Mouse (Mus musculus) stomach, embryonic 15.5 days (tissue): ENCODE data around the gene Rhot1. TPM values are rescaled to one million over a fixed set of nuclear protein-coding genes. Genes with fewer than 3 reads are reported as not detected.
"Not testable (repeated sequence)": the region's sequence is repeated elsewhere in the genome, so short reads cannot be mapped to it uniquely, and the experiment has no call there.

ENCODE experiments used
- ATAC-seq: fragments of 200-750 bp; cut with Nextera tagmentation; 2 replicates; pipeline ENCODE4 v1.8.0; 2017; ENCODE audit warnings: low read depth, moderate number of reproducible peaks, moderate TSS enrichment; ENCODE audit not compliant: insufficient read depth, low FRiP score
- H3K27ac ChIP-seq: fragments of 300-500 bp; sonication (generic); 2 replicates; pipeline ENCODE4 v1.5.1; 2015; ENCODE audit warnings: mild to moderate bottlenecking, inconsistent platforms
- H3K27me3 ChIP-seq: fragments of 300-500 bp; sonication (generic); replicated peaks from 2 replicates; pipeline ENCODE4 v1.6.1; 2015; ENCODE audit warnings: inconsistent platforms
- H3K36me3 ChIP-seq: fragments of 300-500 bp; sonication (generic); 2 replicates; pipeline ENCODE4 v1.6.1; 2015; ENCODE audit warnings: inconsistent platforms
- H3K4me1 ChIP-seq: fragments of 300-500 bp; sonication (generic); 2 replicates; pipeline ENCODE4 v1.6.1; 2015; ENCODE audit warnings: inconsistent platforms
- H3K4me2 ChIP-seq: fragments of 300-500 bp; sonication (generic); 2 replicates; pipeline ENCODE4 v1.6.1; 2015; ENCODE audit warnings: mild to moderate bottlenecking, inconsistent platforms
- H3K4me3 ChIP-seq: fragments of 300-500 bp; sonication (generic); replicated peaks from 2 replicates; pipeline ENCODE4 v1.5.1; 2015; ENCODE audit warnings: inconsistent platforms
- H3K9ac ChIP-seq: fragments of 300-500 bp; sonication (generic); 2 replicates; pipeline ENCODE4 v1.6.1; 2015; ENCODE audit warnings: inconsistent platforms
- H3K9me3 ChIP-seq: fragments of 300-500 bp; sonication (generic); 2 replicates; pipeline ENCODE4 v1.6.1; 2016; ENCODE audit warnings: inconsistent platforms
- WGBS: fragments of 180-500 bp; shearing (Covaris S2); methylation state at CpG from one replicate; pipeline ENCODE4 v1.1.7; 2015; 5-methylcytosine and 5-hydroxymethylcytosine counted together
- polyA plus RNA-seq: library from polyadenylated mRNA; unstranded; fragments of >200 nt; fragmentation: Nextera tagmentation; extraction: Ambion mirVana; gene quantifications from 2 replicates; pipeline ENCODE4 v1.2.1, GENCODE M21; 2015

The Rhot1 gene
- polyA plus RNA-seq, 1 experiment from 2014 or later: 47.7 TPM

- Histone ChIP-seq H3K27me3 (no peaks in the 10 kb centered on the region), H3K9ac (no peak overlapping the region), H3K4me3 (no peak overlapping the region), H3K4me2 (no peak overlapping the region), H3K36me3 (no peaks in the 10 kb centered on the region), H3K27ac (no peak overlapping the region; the same call in 1 of the 2 replicates), H3K9me3 (no peaks in the 10 kb centered on the region), H3K4me1 (no peaks in the 10 kb centered on the region)
- no peak for ATAC-seq
- 72% methylated on average over 11 of the region's 11 CpGs for WGBS
Observed at GRCm38 (mm10) chr11:80176911-80177895, 31.6 kb upstream of the Rhot1 start.

GRCm38 (mm10) chr11:80178316-80178715, 30.5 kb upstream of the Rhot1 start:
- H3K9me3 ChIP-seq: no peaks in the 10 kb centered on the region
- no peak overlapping the region for H3K9ac ChIP-seq
- ATAC-seq: no peak
- 79% methylated on average over 8 of the region's 8 CpGs for WGBS
- no peak overlapping the region for H3K27ac ChIP-seq
- H3K36me3 ChIP-seq: no peaks in the 10 kb centered on the region
- no peak overlapping the region for H3K4me2 ChIP-seq
- H3K27me3 ChIP-seq: no peaks in the 10 kb centered on the region
- H3K4me3 ChIP-seq: no peak overlapping the region
- H3K4me1 ChIP-seq: no peaks in the 10 kb centered on the region

- H3K4me1 ChIP-seq: no peaks in the 10 kb centered on the region
- no peak overlapping the region for H3K4me3 ChIP-seq
- ATAC-seq: no peak
- no peak overlapping the region for H3K9ac ChIP-seq
- H3K27ac ChIP-seq: no peak overlapping the region
- no peak overlapping the region for H3K4me2 ChIP-seq
- no peaks in the 10 kb centered on the region for H3K27me3 ChIP-seq
- H3K9me3 ChIP-seq: no peaks in the 10 kb centered on the region
- 58% methylated on average over 5 of the region's 5 CpGs for WGBS
- no peaks in the 10 kb centered on the region for H3K36me3 ChIP-seq
Observed at GRCm38 (mm10) chr11:80181021-80181749, 27.6 kb upstream of the Rhot1 start.

- not testable (repeated sequence) for H3K9ac ChIP-seq, H3K4me1 ChIP-seq, H3K36me3 ChIP-seq, H3K27me3 ChIP-seq, H3K9me3 ChIP-seq
- 43% methylated on average over 12 of the region's 12 CpGs for WGBS
- H3K27ac ChIP-seq: peak overlapping the region; percentile 90; the same call in 1 of the 2 replicates
- H3K4me3 ChIP-seq: peak overlapping the region; percentile 91
- ATAC-seq: peak; percentile 67
- peak overlapping the region; percentile 70 for H3K4me2 ChIP-seq
Observed at GRCm38 (mm10) chr11:80183054-80183704, 25.6 kb upstream of the Rhot1 start.

GRCm38 (mm10) chr11:80183705-80184255, 25.0 kb upstream of the Rhot1 start, which contains the start of gene Rnf135:
Gene Rnf135 (plus strand): TSS chr11:80183851.
- peak within 1 kb of the TSS; percentile 70 for H3K4me2 ChIP-seq
- H3K4me1 ChIP-seq: no peaks in the 10 kb centered on the region
- under 1% methylated on average over 33 of the region's 33 CpGs for WGBS
- H3K27ac ChIP-seq: peak within 1 kb of the TSS; percentile 90
- H3K27me3 ChIP-seq: no peaks in the 10 kb centered on the region
- peak within 1 kb of the TSS; percentile 69 for H3K9ac ChIP-seq
- H3K9me3 ChIP-seq: no peaks in the 10 kb centered on the region
- ATAC-seq: peak; percentile 94
- peak within 1 kb of the TSS; percentile 91 for H3K4me3 ChIP-seq
- no peaks in the 10 kb centered on the region for H3K36me3 ChIP-seq

- no peaks in the 10 kb centered on the region for H3K27me3 ChIP-seq
- no peak overlapping the region for H3K27ac ChIP-seq
- H3K4me2 ChIP-seq: peak overlapping the region; percentile 70
- H3K4me1 ChIP-seq: no peaks in the 10 kb centered on the region
- 79% methylated on average over 6 of the region's 6 CpGs for WGBS
- H3K9me3 ChIP-seq: no peaks in the 10 kb centered on the region
- no peak overlapping the region for H3K9ac ChIP-seq
- peak overlapping the region; percentile 91 for H3K4me3 ChIP-seq
- no peak for ATAC-seq
- H3K36me3 ChIP-seq: no peaks in the 10 kb centered on the region
Observed at GRCm38 (mm10) chr11:80184531-80185071, 24.2 kb upstream of the Rhot1 start.

- H3K27me3 ChIP-seq, H3K4me1 ChIP-seq, H3K9ac ChIP-seq, H3K4me2 ChIP-seq, H3K36me3 ChIP-seq, H3K4me3 ChIP-seq, ATAC-seq, H3K27ac ChIP-seq, H3K9me3 ChIP-seq: not testable (repeated sequence)
- WGBS: 71% methylated on average over 5 of the region's 5 CpGs
Observed at GRCm38 (mm10) chr11:80185441-80185976, 23.3 kb upstream of the Rhot1 start.

- ATAC-seq: no peak
- Histone ChIP-seq H3K27ac (no peak overlapping the region), H3K9me3 (no peaks in the 10 kb centered on the region), H3K9ac (no peak overlapping the region), H3K4me2 (no peak overlapping the region), H3K4me1 (no peaks in the 10 kb centered on the region), H3K36me3 (peaks cover 8% of the 10 kb centered on the region; the same call in 1 of the 2 replicates), H3K4me3 (no peak overlapping the region), H3K27me3 (no peaks in the 10 kb centered on the region)
- WGBS: 58% methylated on average over 4 of the region's 4 CpGs
Observed at GRCm38 (mm10) chr11:80190280-80190679, 18.5 kb upstream of the Rhot1 start.

GRCm38 (mm10) chr11:80193827-80194226, 15.0 kb upstream of the Rhot1 start:
- no peaks in the 10 kb centered on the region for H3K9me3 ChIP-seq
- H3K27me3 ChIP-seq: no peaks in the 10 kb centered on the region
- H3K4me3 ChIP-seq: no peak overlapping the region
- 75% methylated on average over 4 of the region's 4 CpGs for WGBS
- no peak overlapping the region for H3K27ac ChIP-seq
- ATAC-seq: no peak
- peaks cover 8% of the 10 kb centered on the region; the same call in 1 of the 2 replicates for H3K36me3 ChIP-seq
- no peaks in the 10 kb centered on the region for H3K4me1 ChIP-seq
- H3K9ac ChIP-seq: no peak overlapping the region
- H3K4me2 ChIP-seq: no peak overlapping the region

GRCm38 (mm10) chr11:80196351-80196750, 12.5 kb upstream of the Rhot1 start:
- Histone ChIP-seq H3K9me3 (no peaks in the 10 kb centered on the region), H3K27me3 (no peaks in the 10 kb centered on the region), H3K9ac (no peak overlapping the region), H3K4me3 (no peak overlapping the region), H3K4me1 (no peaks in the 10 kb centered on the region), H3K4me2 (no peak overlapping the region), H3K36me3 (peaks cover 8% of the 10 kb centered on the region; the same call in 1 of the 2 replicates), H3K27ac (no peak overlapping the region)
- ATAC-seq: no peak
- WGBS: 78% methylated on average over 7 of the region's 7 CpGs

- no peak for ATAC-seq
- 89% methylated on average over 3 of the region's 3 CpGs for WGBS
- H3K27ac ChIP-seq: no peak overlapping the region
Observed at GRCm38 (mm10) chr11:80199316-80199715, 9.5 kb upstream of the Rhot1 start.

More at GRCm38 (mm10) chr11:80199316-80199715, 9.5 kb upstream of the Rhot1 start:
- no peaks in the 10 kb centered on the region for H3K27me3 ChIP-seq
- no peak overlapping the region for H3K9ac ChIP-seq
- H3K9me3 ChIP-seq: no peaks in the 10 kb centered on the region
- no peaks in the 10 kb centered on the region for H3K4me1 ChIP-seq
- H3K4me2 ChIP-seq: no peak overlapping the region
- H3K36me3 ChIP-seq: peaks cover 3% of the 10 kb centered on the region; the same call in 1 of the 2 replicates
- no peak overlapping the region for H3K4me3 ChIP-seq
